Mouse (Mus musculus) frontal cortex, postnatal 36 days (tissue): ENCODE measurements around the gene Pdlim4.

ENCODE experiments used
- DNase-seq, 2 experiments: peaks; one replicate each; pipeline ENCODE4 v3.0.0; 2022; ENCODE audit warnings: low spot score in 2 of 2

The Pdlim4 gene

GRCm38 (mm10) chr11:54068520-54069371 lies at the start of gene Pdlim4:
Gene Pdlim4, minus strand, starts transcription at chr11:54069014.
- no peak for DNase-seq

GRCm38 (mm10) chr11:54117096-54117495 lies 48.3 kb upstream of the Pdlim4 start:
- DNase-seq, result no peak

- no peak for DNase-seq
These were observed 47.6 kb upstream of the Pdlim4 start for GRCm38 (mm10) chr11:54116406-54116805.

GRCm38 (mm10) chr11:54115911-54116310 lies 47.1 kb upstream of the Pdlim4 start:
- no peak for DNase-seq

- DNase-seq, result no peak
These were observed 46.5 kb upstream of the Pdlim4 start for GRCm38 (mm10) chr11:54115301-54115700.

- DNase-seq, result no peak
These were observed 45.9 kb upstream of the Pdlim4 start for GRCm38 (mm10) chr11:54114746-54115145.

- DNase-seq, result no peak
These were observed 44.5 kb upstream of the Pdlim4 start for GRCm38 (mm10) chr11:54113352-54113751.

GRCm38 (mm10) chr11:54112920-54113319 lies 44.1 kb upstream of the Pdlim4 start:
- DNase-seq, result peak; percentile 87 to 93

- peak in 1 of 2 experiments; percentile 43 for DNase-seq
These were observed 43.3 kb upstream of the Pdlim4 start for GRCm38 (mm10) chr11:54111976-54112741.

GRCm38 (mm10) chr11:54111291-54111690 lies 42.5 kb upstream of the Pdlim4 start:
- DNase-seq, result no peak

GRCm38 (mm10) chr11:54108894-54109293 lies 40.1 kb upstream of the Pdlim4 start:
- no peak for DNase-seq

- no peak for DNase-seq
These were observed 39.3 kb upstream of the Pdlim4 start for GRCm38 (mm10) chr11:54108131-54108530.

GRCm38 (mm10) chr11:54107239-54107638 lies 38.4 kb upstream of the Pdlim4 start:
- no peak for DNase-seq

GRCm38 (mm10) chr11:54106676-54107075 lies 37.9 kb upstream of the Pdlim4 start:
- no peak for DNase-seq

- no peak for DNase-seq
These were observed 36.2 kb upstream of the Pdlim4 start for GRCm38 (mm10) chr11:54105011-54105410.

GRCm38 (mm10) chr11:54102706-54103449 lies 34.1 kb upstream of the Pdlim4 start:
- DNase-seq, result no peak

- no peak for DNase-seq
These were observed 32.9 kb upstream of the Pdlim4 start for GRCm38 (mm10) chr11:54101701-54102100.

- DNase-seq, result peak; percentile 56 to 62
These were observed 32.1 kb upstream of the Pdlim4 start for GRCm38 (mm10) chr11:54100692-54101591.

GRCm38 (mm10) chr11:54100045-54100691 lies 31.4 kb upstream of the Pdlim4 start, which contains the start of gene P4ha2:
Gene P4ha2, plus strand, starts transcription at chr11:54100095.
- DNase-seq, result peak in 1 of 2 experiments; percentile 26

- DNase-seq, result no peak
These were observed 24.2 kb upstream of the Pdlim4 start for GRCm38 (mm10) chr11:54093000-54093399.
